Mouse (Mus musculus) inflammation-experienced regulatory T-cells (primary cell): Measurements from ENCODE around the gene Il10ra. TPM values are rescaled to one million over a fixed set of nuclear protein-coding genes. Genes with fewer than 3 reads are reported as not detected.

ENCODE experiments used
- polyA plus RNA-seq, 2 experiments: library from polyadenylated mRNA; unstranded; fragments of 100-300 nt; shearing (Covaris generic); gene quantifications; one replicate each; pipeline ENCODE4 v1.2.1; 2017

The Il10ra gene
- 100 to 1,000 TPM in 1 of 2 experiments, 10 to 100 TPM in 1; 39.1 to 103 TPM for polyA plus RNA-seq

DNA sequence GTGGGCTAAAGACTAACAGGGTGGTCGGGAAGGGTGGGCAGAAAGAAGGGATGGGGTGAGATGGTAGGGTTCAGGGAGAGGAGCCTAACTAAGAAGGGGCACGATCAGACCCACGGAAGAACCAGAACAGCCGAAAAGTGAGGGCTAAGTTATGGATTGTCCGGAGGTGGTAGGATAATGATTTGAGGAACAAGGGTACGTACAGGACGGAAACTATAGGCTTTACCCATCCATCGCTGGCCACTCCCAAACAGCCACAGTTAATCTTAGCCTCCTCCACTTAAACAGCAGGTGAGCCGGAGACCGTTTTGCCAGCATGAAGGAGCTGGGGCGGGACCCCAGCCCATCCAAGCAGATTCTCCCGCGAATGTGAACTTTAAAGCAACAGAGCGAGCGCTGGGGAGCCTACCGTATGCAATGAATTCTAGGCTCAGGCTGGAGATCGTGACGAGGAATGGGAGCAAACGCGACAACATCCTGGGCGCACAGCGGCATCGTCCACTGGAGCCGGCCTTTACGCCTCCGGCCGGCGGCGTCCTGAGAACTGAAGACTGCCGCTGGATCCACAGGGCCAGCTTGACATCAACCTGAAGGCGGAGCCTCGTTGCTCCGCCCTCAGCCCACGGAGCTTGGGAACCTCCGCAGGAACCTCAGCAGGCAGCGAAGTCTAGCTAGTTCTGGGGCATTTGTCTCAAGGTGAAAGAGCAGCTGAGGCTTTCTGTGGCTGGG lies at the start of gene Il10ra:
Gene Il10ra (minus strand): TSS at position 553 of the 729 bp plus-strand sequence.

Other genes with a start within 250 kb of the Il10ra start
- gene Mpzl2, start 229.3 kb downstream of the Il10ra start, polyA plus RNA-seq, result under 1 TPM; 0.13 to 0.28 TPM
- gene Mpzl3, start 214.0 kb downstream of the Il10ra start, polyA plus RNA-seq, result 10 to 100 TPM in 1 of 2 experiments, 1 to 10 TPM in 1; 9.4 to 14.4 TPM
- gene Jaml, start 190.0 kb downstream of the Il10ra start, polyA plus RNA-seq, result 1 to 10 TPM; 5.0 to 8.7 TPM
- gene Scn2b, start 151.4 kb downstream of the Il10ra start, polyA plus RNA-seq, result under 1 TPM; 0.14 to 0.39 TPM
- 1 to 10 TPM in 1 of 2 experiments, under 1 TPM in 1; 0.25 to 1.1 TPM for gene Scn4b, start 130.8 kb downstream of the Il10ra start, polyA plus RNA-seq
- gene BC049352, start 87.1 kb downstream of the Il10ra start, polyA plus RNA-seq, result 1 to 10 TPM; 1.5 to 6.0 TPM
- gene Tmprss4, start 65.1 kb downstream of the Il10ra start, polyA plus RNA-seq, result under 1 TPM; 0.31 to 0.89 TPM
- 1 to 10 TPM in 1 of 2 experiments, under 1 TPM in 1; 0.28 to 1.4 TPM for gene Tmprss13, start 50.0 kb upstream of the Il10ra start, polyA plus RNA-seq
- gene Fxyd6, start 101.0 kb upstream of the Il10ra start, polyA plus RNA-seq, result under 1 TPM in 1 of 2 experiments, not detected in 1; 0.23 TPM
- not detected for gene Fxyd2, start 130.5 kb upstream of the Il10ra start, polyA plus RNA-seq
- gene Dscaml1, start 157.5 kb upstream of the Il10ra start, polyA plus RNA-seq, result 1 to 10 TPM in 1 of 2 experiments, under 1 TPM in 1; 0.07 to 4.3 TPM